Mouse (Mus musculus) intestine, embryonic 14.5 days (tissue): Measurements from ENCODE around the gene Ubtfl1. TPM values are rescaled to one million over a fixed set of nuclear protein-coding genes. Genes with fewer than 3 reads are reported as not detected.
"Not testable (repeated sequence)": the region's sequence is repeated elsewhere in the genome, so short reads cannot be mapped to it uniquely, and the experiment has no call there.

Experiments
- ATAC-seq: fragments of 200-750 bp; cut with Nextera tagmentation; replicated peaks from 2 replicates; pipeline ENCODE4 v1.8.0; 2017; ENCODE audit warnings: low read depth, moderate number of reproducible peaks, moderate TSS enrichment, moderate library complexity; ENCODE audit not compliant: low FRiP score, low TSS enrichment
- DNase-seq: peaks from one replicate; pipeline ENCODE4 v3.0.0-alpha.2; 2018; ENCODE audit warnings: low spot score
- H3K27ac ChIP-seq: fragments of 300-500 bp; sonication (generic); 2 replicates; pipeline ENCODE4 v1.5.1; 2014; ENCODE audit warnings: low read depth, mild to moderate bottlenecking, control low read depth
- H3K27me3 ChIP-seq: fragments of 300-500 bp; sonication (generic); replicated peaks from 2 replicates; pipeline ENCODE4 v1.6.1; 2014; ENCODE audit warnings: low read length, control low read depth; ENCODE audit not compliant: control insufficient read depth, insufficient read depth
- H3K36me3 ChIP-seq: fragments of 300-500 bp; sonication (generic); 2 replicates; pipeline ENCODE4 v1.6.1; 2014; ENCODE audit warnings: low read length, control low read depth; ENCODE audit not compliant: control insufficient read depth, insufficient read depth
- H3K4me1 ChIP-seq: fragments of 300-500 bp; sonication (generic); replicated peaks from 2 replicates; pipeline ENCODE4 v1.6.1; 2014; ENCODE audit warnings: low read length, control low read depth, mixed read lengths; ENCODE audit not compliant: control insufficient read depth, insufficient read depth
- H3K4me2 ChIP-seq: fragments of 300-500 bp; sonication (generic); 2 replicates; pipeline ENCODE4 v1.6.1; 2014; ENCODE audit warnings: low read length
- H3K4me3 ChIP-seq: fragments of 300-500 bp; sonication (generic); 2 replicates; pipeline ENCODE4 v1.5.1; 2014; ENCODE audit warnings: low read depth, low read length, control low read depth, mixed read lengths
- H3K9ac ChIP-seq: fragments of 300-500 bp; sonication (generic); 2 replicates; pipeline ENCODE4 v1.6.1; 2014; ENCODE audit warnings: mild to moderate bottlenecking, low read length
- H3K9me3 ChIP-seq: fragments of 300-500 bp; sonication (generic); 2 replicates; pipeline ENCODE4 v1.6.1; 2016; ENCODE audit warnings: low read length, control low read depth; ENCODE audit not compliant: control insufficient read depth
- WGBS: fragments of 180-500 bp; shearing (Covaris S2); extraction: QIAGEN DNeasy Blood & Tissue Kit; methylation state at CpG from one replicate; pipeline ENCODE4 v1.1.7; 2014; 5-methylcytosine and 5-hydroxymethylcytosine counted together
- polyA plus RNA-seq: library from polyadenylated mRNA; unstranded; fragments of >200 nt; fragmentation: Nextera tagmentation; extraction: Ambion mirVana; gene quantifications from 2 replicates; pipeline ENCODE4 v1.2.1, GENCODE M21; 2014

Ubtfl1 gene
- polyA plus RNA-seq, result not detected in 2 replicates

GRCm38 (mm10) chr9:18404118-18404517, at the start of gene Ubtfl1:
Gene Ubtfl1, plus strand, starts transcription at chr9:18404418.
- H3K36me3 ChIP-seq, result no peaks in the 10 kb centered on the region
- no peaks in the 10 kb centered on the region for H3K4me1 ChIP-seq
- no peak within 1 kb of the TSS for H3K4me3 ChIP-seq
- no peak within 1 kb of the TSS for H3K4me2 ChIP-seq
- ATAC-seq (no peak), DNase-seq (no peak)
- WGBS, result 61% methylated on average over 1 of the region's 1 CpGs
- no peak within 1 kb of the TSS for H3K27ac ChIP-seq
- H3K9me3 ChIP-seq, result no peaks in the 10 kb centered on the region
- no peaks in the 10 kb centered on the region for H3K27me3 ChIP-seq
- H3K9ac ChIP-seq, result no peak within 1 kb of the TSS

GRCm38 (mm10) chr9:18373026-18373425, 31.2 kb upstream of the Ubtfl1 start:
- not testable (repeated sequence) for DNase-seq, H3K4me3 ChIP-seq, H3K4me1 ChIP-seq, H3K27me3 ChIP-seq, H3K4me2 ChIP-seq, H3K27ac ChIP-seq, H3K9ac ChIP-seq, ATAC-seq, H3K9me3 ChIP-seq, H3K36me3 ChIP-seq
- WGBS, result 73% methylated on average over 1 of the region's 1 CpGs

GRCm38 (mm10) chr9:18385782-18386181, 18.4 kb upstream of the Ubtfl1 start:
- no peaks in the 10 kb centered on the region for H3K36me3 ChIP-seq
- no peak overlapping the region for H3K4me3 ChIP-seq
- H3K9ac ChIP-seq, result no peak overlapping the region
- H3K27me3 ChIP-seq, result no peaks in the 10 kb centered on the region
- DNase-seq (no peak), ATAC-seq (no peak)
- no peaks in the 10 kb centered on the region for H3K9me3 ChIP-seq
- peak overlapping the region; percentile 13; the same call in 1 of the 2 replicates for H3K4me2 ChIP-seq
- H3K4me1 ChIP-seq, result no peaks in the 10 kb centered on the region
- no peak overlapping the region for H3K27ac ChIP-seq
- 22% methylated on average over 6 of the region's 6 CpGs for WGBS

- DNase-seq (no peak), ATAC-seq (no peak)
- no peak overlapping the region for H3K27ac ChIP-seq
- H3K9ac ChIP-seq, result no peak overlapping the region
- H3K4me2 ChIP-seq, result no peak overlapping the region
- H3K9me3 ChIP-seq, result no peaks in the 10 kb centered on the region
- H3K4me1 ChIP-seq, result no peaks in the 10 kb centered on the region
- no peaks in the 10 kb centered on the region for H3K36me3 ChIP-seq
- WGBS, result 82% methylated on average over 1 of the region's 1 CpGs
- H3K4me3 ChIP-seq, result no peak overlapping the region
- no peaks in the 10 kb centered on the region for H3K27me3 ChIP-seq
Observed at GRCm38 (mm10) chr9:18399629-18400028, 4.6 kb upstream of the Ubtfl1 start.

GRCm38 (mm10) chr9:18402895-18403294, 1.3 kb upstream of the Ubtfl1 start, which contains the start of gene Naalad2:
Gene Naalad2, minus strand, starts transcription at chr9:18402995.
- not testable (repeated sequence) for H3K9me3 ChIP-seq, H3K4me1 ChIP-seq, H3K4me3 ChIP-seq, H3K27ac ChIP-seq, H3K9ac ChIP-seq, H3K36me3 ChIP-seq, ATAC-seq, DNase-seq, H3K4me2 ChIP-seq, H3K27me3 ChIP-seq
- WGBS, result 84% methylated on average over 2 of the region's 2 CpGs

GRCm38 (mm10) chr9:18412371-18412770, 8.2 kb downstream of the Ubtfl1 start:
- H3K27me3 ChIP-seq, H3K9ac ChIP-seq, ATAC-seq, H3K4me3 ChIP-seq, H3K4me2 ChIP-seq, DNase-seq, H3K4me1 ChIP-seq, H3K27ac ChIP-seq, H3K9me3 ChIP-seq, H3K36me3 ChIP-seq: not testable (repeated sequence)
- WGBS, result 87% methylated on average over 4 of the region's 4 CpGs

GRCm38 (mm10) chr9:18430354-18430753, 26.1 kb downstream of the Ubtfl1 start, which contains the start of gene Mbd3l2:
Gene Mbd3l2, plus strand, starts transcription at chr9:18430654.
- Histone ChIP-seq H3K9ac (no peak within 1 kb of the TSS), H3K27ac (no peak within 1 kb of the TSS), H3K4me1 (no peaks in the 10 kb centered on the region), H3K36me3 (no peaks in the 10 kb centered on the region), H3K4me3 (no peak within 1 kb of the TSS), H3K9me3 (no peaks in the 10 kb centered on the region), H3K4me2 (no peak within 1 kb of the TSS), H3K27me3 (no peaks in the 10 kb centered on the region)
- no peak for DNase-seq
- ATAC-seq, result no peak

GRCm38 (mm10) chr9:18431687-18432086, 27.5 kb downstream of the Ubtfl1 start:
- no peak for ATAC-seq
- Histone ChIP-seq H3K9ac (no peak overlapping the region), H3K4me3 (no peak overlapping the region), H3K27me3 (no peaks in the 10 kb centered on the region), H3K9me3 (no peaks in the 10 kb centered on the region), H3K4me1 (no peaks in the 10 kb centered on the region), H3K27ac (no peak overlapping the region), H3K4me2 (no peak overlapping the region), H3K36me3 (no peaks in the 10 kb centered on the region)
- WGBS, result 74% methylated on average over 10 of the region's 10 CpGs
- DNase-seq, result no peak

- no peak overlapping the region for H3K27ac ChIP-seq
- H3K27me3 ChIP-seq, result no peaks in the 10 kb centered on the region
- no peaks in the 10 kb centered on the region for H3K4me1 ChIP-seq
- no peak overlapping the region for H3K4me2 ChIP-seq
- no peaks in the 10 kb centered on the region for H3K9me3 ChIP-seq
- no peak overlapping the region for H3K4me3 ChIP-seq
- DNase-seq (no peak), ATAC-seq (no peak)
- WGBS, result 95% methylated on average over 4 of the region's 4 CpGs
- H3K9ac ChIP-seq, result no peak overlapping the region
- H3K36me3 ChIP-seq, result peaks cover 26% of the 10 kb centered on the region
Observed at GRCm38 (mm10) chr9:18456520-18456919, 52.3 kb downstream of the Ubtfl1 start.
